Mouse (Mus musculus): Measurements from ENCODE around the gene Tab3. TPM values are rescaled to one million over a fixed set of nuclear protein-coding genes. Genes with fewer than 3 reads are reported as not detected.

Gene Tab3
- polyA plus RNA-seq, 1 experiment, result 4.2 TPM

DNA sequence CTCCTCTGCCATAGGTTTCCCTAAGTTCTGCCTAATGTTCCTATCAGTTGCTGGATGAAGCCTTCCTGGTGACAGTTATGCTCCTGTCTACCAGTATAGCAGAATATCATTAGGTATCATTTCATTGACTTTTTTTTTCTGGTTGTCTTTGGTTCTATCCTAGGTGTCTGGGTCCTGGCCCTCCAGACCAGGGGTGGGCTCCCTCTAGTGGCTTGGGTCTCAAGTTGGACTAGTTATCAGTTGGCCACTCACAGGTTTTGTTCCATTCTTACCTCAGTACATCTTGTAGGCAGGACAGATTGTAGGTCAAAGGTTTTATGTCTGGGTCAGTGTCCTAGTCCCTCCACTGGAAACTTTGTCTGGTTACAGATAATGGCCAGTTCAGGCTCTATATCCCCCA lies 11.8 kb downstream of the Tab3 start:
- 0 out of 2 replicates have a peak, but pooled peaks cover 2% of the 10 kb centered on the region for H3K4me1 ChIP-seq (ENCODE audit: control insufficient read depth, insufficient read depth, low read length)
- TF ChIP-seq POLR2A (IDR thresholded peaks at IDR 0.05; ENCODE audit: borderline replicate concordance, extremely low read depth, low read depth, low read length) (no peak), CTCF (IDR thresholded peaks at IDR 0.05; ENCODE audit: insufficient read depth, low read length) (0 out of 2 replicates have a peak, but pooled peaks have one; percentile 7)
- no peak overlapping the region for H3K4me3 ChIP-seq (replicated peaks; ENCODE audit: extremely low read depth, low read depth, low read length)
- DNase-seq, result no peak

DNA sequence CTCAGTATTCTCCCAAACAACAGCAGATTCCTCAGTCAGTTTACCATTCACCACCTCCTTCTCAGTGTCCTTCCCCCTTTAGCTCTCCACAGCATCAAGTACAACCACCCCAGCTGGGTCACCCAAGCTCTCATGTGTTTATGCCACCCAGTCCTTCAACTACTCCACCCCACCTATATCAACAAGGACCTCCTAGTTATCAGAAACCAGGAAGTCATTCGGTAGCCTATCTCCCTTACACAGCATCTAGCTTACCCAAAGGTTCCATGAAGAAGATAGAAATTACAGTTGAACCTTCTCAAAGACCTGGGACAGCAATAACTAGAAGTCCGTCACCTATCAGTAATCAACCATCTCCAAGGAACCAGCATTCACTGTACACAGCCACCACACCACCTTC lies 40.9 kb downstream of the Tab3 start:
- no peak for DNase-seq
- no peak overlapping the region for H3K4me3 ChIP-seq (replicated peaks; ENCODE audit: extremely low read depth, low read depth, low read length)
- WGBS, result 89% methylated on average over 2 of the region's 2 CpGs
- TF ChIP-seq POLR2A (IDR thresholded peaks at IDR 0.05; ENCODE audit: borderline replicate concordance, extremely low read depth, low read depth, low read length), result no peak
- no peak for TF ChIP-seq CTCF (IDR thresholded peaks at IDR 0.05; ENCODE audit: insufficient read depth, low read length)
- no peaks in the 10 kb centered on the region for H3K4me1 ChIP-seq (ENCODE audit: control insufficient read depth, insufficient read depth, low read length)

DNA sequence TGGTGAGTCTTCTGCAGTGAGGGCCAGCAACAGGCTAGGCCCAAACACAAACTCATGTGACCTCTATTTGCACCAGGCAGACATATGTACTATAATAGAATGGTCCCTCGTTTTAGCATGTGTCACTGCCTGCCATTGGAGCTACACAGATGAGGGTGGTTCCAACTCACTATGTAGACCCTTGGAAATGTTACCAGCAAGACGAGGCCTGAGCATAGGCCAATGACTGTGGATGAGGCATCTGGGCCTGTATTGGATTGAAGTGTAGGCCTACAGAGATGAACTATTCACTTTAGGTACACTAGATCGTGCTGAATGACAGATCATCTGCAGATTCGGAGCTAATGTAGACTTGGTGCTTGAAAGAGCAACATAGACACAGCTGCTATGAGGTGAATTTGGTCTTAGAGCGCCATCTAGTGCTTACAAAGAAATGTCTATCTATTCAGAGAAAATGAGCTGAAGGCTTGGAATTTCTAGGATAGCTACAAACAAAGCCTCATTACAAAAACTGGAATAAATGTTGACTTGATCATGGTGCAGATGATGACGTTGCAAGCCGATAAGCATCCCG lies 72.5 kb downstream of the Tab3 start:
- Histone ChIP-seq H3K4me1 (ENCODE audit: control insufficient read depth, insufficient read depth, low read length) (no peaks in the 10 kb centered on the region), H3K4me3 (replicated peaks; ENCODE audit: extremely low read depth, low read depth, low read length) (no peak overlapping the region)
- peak; percentile 2 for DNase-seq
- TF ChIP-seq POLR2A (IDR thresholded peaks at IDR 0.05; ENCODE audit: borderline replicate concordance, extremely low read depth, low read depth, low read length) (no peak), CTCF (IDR thresholded peaks at IDR 0.05; ENCODE audit: insufficient read depth, low read length) (peak; percentile 17; the same call in 1 of the 2 replicates)
- 38% methylated on average over 8 of the region's 8 CpGs for WGBS

- WGBS, result 22% methylated on average over 7 of the region's 7 CpGs
- TF ChIP-seq POLR2A (IDR thresholded peaks at IDR 0.05; ENCODE audit: borderline replicate concordance, extremely low read depth, low read depth, low read length) (no peak), CTCF (IDR thresholded peaks at IDR 0.05; ENCODE audit: insufficient read depth, low read length) (peak; percentile 45; the same call in 1 of the 2 replicates)
- Histone ChIP-seq H3K4me3 (replicated peaks; ENCODE audit: extremely low read depth, low read depth, low read length) (no peak overlapping the region), H3K4me1 (ENCODE audit: control insufficient read depth, insufficient read depth, low read length) (no peaks in the 10 kb centered on the region)
- peak; percentile 4 for DNase-seq
Measured at GRCm38 (mm10) chrX:85676808-85677207, 103.0 kb downstream of the Tab3 start.

GRCm38 (mm10) chrX:85682125-85682524 lies 108.3 kb downstream of the Tab3 start:
- TF ChIP-seq POLR2A (IDR thresholded peaks at IDR 0.05; ENCODE audit: borderline replicate concordance, extremely low read depth, low read depth, low read length) (no peak), CTCF (IDR thresholded peaks at IDR 0.05; ENCODE audit: insufficient read depth, low read length) (no peak)
- no peak overlapping the region for H3K4me3 ChIP-seq (replicated peaks; ENCODE audit: extremely low read depth, low read depth, low read length)
- DNase-seq, result no peak
- 53% methylated on average over 1 of the region's 1 CpGs for WGBS
- no peaks in the 10 kb centered on the region for H3K4me1 ChIP-seq (ENCODE audit: control insufficient read depth, insufficient read depth, low read length)

- no peaks in the 10 kb centered on the region for H3K4me1 ChIP-seq (ENCODE audit: control insufficient read depth, insufficient read depth, low read length)
- TF ChIP-seq CTCF (IDR thresholded peaks at IDR 0.05; ENCODE audit: insufficient read depth, low read length) (no peak), POLR2A (IDR thresholded peaks at IDR 0.05; ENCODE audit: borderline replicate concordance, extremely low read depth, low read depth, low read length) (no peak)
- H3K4me3 ChIP-seq (replicated peaks; ENCODE audit: extremely low read depth, low read depth, low read length), result no peak overlapping the region
- no peak for DNase-seq
- 65% methylated on average over 2 of the region's 2 CpGs for WGBS
Measured at GRCm38 (mm10) chrX:85683723-85684122, 109.9 kb downstream of the Tab3 start.

Other genes with a start within 250 kb of the Tab3 start
- gene Gk, start 202.8 kb downstream of the Tab3 start, polyA plus RNA-seq (2012; rRNA removed), result 1.3 and 3.9 TPM in 2 replicates

All from lung, adult 2 months (tissue).